Mouse (Mus musculus) heart, embryonic 15.5 days (tissue): ENCODE measurements at regions not wholly inside any gene's neighbourhood (a gene's known extent, or its start where the extent isn't known, plus 50 kb on each side); places are given as distances from the start of the nearest gene placed in this dataset.

ENCODE experiments used
- ATAC-seq: fragments of 200-750 bp; cut with Nextera tagmentation; replicated peaks from 2 replicates; pipeline ENCODE4 v1.8.0; 2017; ENCODE audit warnings: low read depth, moderate TSS enrichment; ENCODE audit not compliant: insufficient number of reproducible peaks, insufficient read depth, low FRiP score
- H3K27ac ChIP-seq: fragments of 300-500 bp; sonication (generic); 2 replicates; pipeline ENCODE4 v1.5.1; 2015; ENCODE audit warnings: mild to moderate bottlenecking, inconsistent platforms
- H3K27me3 ChIP-seq: fragments of 300-500 bp; sonication (generic); 2 replicates; pipeline ENCODE4 v1.6.1; 2015; ENCODE audit warnings: inconsistent platforms
- H3K36me3 ChIP-seq: fragments of 300-500 bp; sonication (generic); 2 replicates; pipeline ENCODE4 v1.6.1; 2015; ENCODE audit warnings: mild to moderate bottlenecking, inconsistent platforms
- H3K4me1 ChIP-seq: fragments of 300-500 bp; sonication (generic); replicated peaks from 2 replicates; pipeline ENCODE4 v1.6.1; 2015; ENCODE audit warnings: inconsistent platforms
- H3K4me2 ChIP-seq: fragments of 300-500 bp; sonication (generic); 2 replicates; pipeline ENCODE4 v1.6.1; 2015; ENCODE audit warnings: inconsistent platforms, mild to moderate bottlenecking, moderate library complexity
- H3K4me3 ChIP-seq: fragments of 300-500 bp; sonication (generic); 2 replicates; pipeline ENCODE4 v1.5.1; 2015; ENCODE audit warnings: mild to moderate bottlenecking, inconsistent platforms
- H3K9ac ChIP-seq: fragments of 300-500 bp; sonication (generic); 2 replicates; pipeline ENCODE4 v1.6.1; 2015; ENCODE audit warnings: mild to moderate bottlenecking, inconsistent platforms
- H3K9me3 ChIP-seq: fragments of 300-500 bp; sonication (generic); replicated peaks from 2 replicates; pipeline ENCODE4 v1.6.1; 2016; ENCODE audit warnings: inconsistent platforms
- WGBS: fragments of 180-500 bp; shearing (Covaris S2); methylation state at CpG from one replicate; pipeline ENCODE4 v1.1.7; 2015; ENCODE audit warnings: mixed read lengths; 5-methylcytosine and 5-hydroxymethylcytosine counted together

DNA sequence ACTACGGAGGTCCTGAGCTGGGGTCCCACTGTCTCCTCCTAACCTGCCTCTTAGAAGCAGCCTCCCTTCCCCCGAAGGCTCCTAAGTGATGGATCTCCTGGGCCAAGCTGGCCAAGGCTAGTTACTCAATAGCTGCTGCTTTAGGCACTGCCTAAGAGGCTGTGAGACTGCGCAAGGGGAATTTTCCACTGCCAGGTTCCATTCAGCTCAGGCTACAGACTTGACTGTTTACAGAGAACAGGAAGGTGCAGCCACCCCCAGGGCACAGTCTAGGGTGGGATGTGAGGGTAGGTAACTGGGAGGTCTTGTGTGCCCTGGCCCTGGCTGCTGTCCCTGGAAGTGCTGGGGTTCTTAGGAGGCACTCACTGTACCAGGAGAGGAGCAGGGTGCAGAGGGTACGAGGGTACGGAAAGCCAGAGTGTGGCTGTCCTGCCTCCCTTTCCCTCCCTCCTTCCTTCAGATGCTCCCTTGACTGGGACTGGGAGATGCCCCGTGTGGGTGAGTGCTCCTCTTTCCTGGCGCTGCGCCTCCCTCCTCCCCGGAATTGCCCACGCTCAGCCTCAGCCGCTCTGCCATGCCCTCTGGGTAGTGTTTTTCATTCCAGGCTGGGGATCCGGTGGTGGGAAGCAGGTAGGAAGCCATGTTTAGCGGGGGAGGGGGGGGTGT is 616.4 kb upstream of the Adam5 start:
- H3K9ac ChIP-seq, result no peak overlapping the region
- H3K4me3 ChIP-seq, result no peak overlapping the region

DNA sequence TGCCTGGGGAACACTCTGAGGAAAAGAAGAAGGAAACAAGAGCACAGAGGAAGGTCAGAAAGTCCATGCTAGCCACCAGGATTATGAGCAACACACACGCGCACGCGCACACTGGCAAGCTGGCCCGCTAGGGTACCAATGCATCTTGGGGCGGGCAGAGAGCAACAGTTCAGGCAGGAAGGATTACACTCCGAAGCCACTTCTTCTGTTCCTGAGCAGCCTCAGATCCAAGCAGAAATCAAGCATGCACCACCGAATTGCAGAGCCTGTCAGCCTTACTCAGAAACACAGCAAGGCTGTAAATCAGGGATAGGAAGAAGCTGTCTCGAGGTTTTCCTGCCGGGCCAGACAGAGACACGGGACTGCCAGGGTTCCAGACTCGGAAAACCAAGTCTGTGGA is 615.8 kb upstream of the Adam5 start:
- 50% methylated on average over 12 of the region's 12 CpGs for WGBS
- H3K27ac ChIP-seq, result no peak overlapping the region; the same call in 1 of the 2 replicates

More for the DNA sequence above, 616.4 kb upstream of the Adam5 start:
- Histone ChIP-seq H3K9me3 (no peaks in the 10 kb centered on the region), H3K4me2 (peak overlapping the region; percentile 41), H3K4me1 (peaks cover 10% of the 10 kb centered on the region), H3K36me3 (no peaks in the 10 kb centered on the region), H3K27me3 (no peaks in the 10 kb centered on the region), H3K27ac (no peak overlapping the region; the same call in 1 of the 2 replicates)
- WGBS, result 27% methylated on average over 9 of the region's 13 CpGs
- peak; percentile 58; the same call in 1 of the 2 replicates for ATAC-seq

DNA sequence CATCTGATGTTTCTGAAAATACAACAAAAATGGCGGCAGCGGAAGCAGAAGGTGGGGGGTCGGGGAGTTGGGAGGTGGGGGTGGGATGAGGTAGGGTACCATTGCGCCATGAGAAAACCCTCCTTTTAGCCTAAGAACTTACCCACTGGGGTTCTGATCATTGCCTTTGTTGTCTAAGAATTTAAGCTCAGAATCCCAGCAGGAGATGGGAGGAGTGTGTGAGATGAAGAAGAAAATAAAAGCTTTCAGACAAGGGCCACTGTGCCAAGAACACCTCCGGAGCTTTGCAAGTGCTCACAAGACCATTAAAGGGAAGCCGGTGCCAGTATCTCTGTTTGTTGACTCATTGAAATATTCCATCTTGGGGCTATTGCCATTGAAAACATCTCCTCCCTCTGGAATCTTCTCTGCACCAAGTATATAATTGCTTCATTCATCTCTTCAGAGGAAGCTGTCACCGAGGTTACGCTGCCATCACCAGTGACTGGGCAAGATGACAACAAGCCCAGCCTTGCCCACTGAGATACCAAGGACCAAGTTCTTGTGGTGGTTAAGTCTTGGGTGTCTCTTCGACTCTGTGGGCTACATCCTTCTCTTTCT is 614.0 kb upstream of the Adam5 start:
- Histone ChIP-seq H3K4me1 (peaks cover 10% of the 10 kb centered on the region), H3K4me3 (no peak overlapping the region), H3K9me3 (no peaks in the 10 kb centered on the region), H3K9ac (no peak overlapping the region), H3K36me3 (no peaks in the 10 kb centered on the region), H3K4me2 (no peak overlapping the region), H3K27me3 (no peaks in the 10 kb centered on the region), H3K27ac (no peak overlapping the region)
- 77% methylated on average over 9 of the region's 9 CpGs for WGBS
- ATAC-seq, result no peak

More for the DNA sequence above, 615.8 kb upstream of the Adam5 start:
- Histone ChIP-seq H3K27me3 (no peaks in the 10 kb centered on the region), H3K4me2 (0 out of 2 replicates have a peak overlapping the region, but pooled peaks have one; percentile 41), H3K9me3 (no peaks in the 10 kb centered on the region), H3K4me1 (peaks cover 10% of the 10 kb centered on the region), H3K36me3 (no peaks in the 10 kb centered on the region), H3K4me3 (no peak overlapping the region), H3K9ac (no peak overlapping the region)
- ATAC-seq, result no peak

DNA sequence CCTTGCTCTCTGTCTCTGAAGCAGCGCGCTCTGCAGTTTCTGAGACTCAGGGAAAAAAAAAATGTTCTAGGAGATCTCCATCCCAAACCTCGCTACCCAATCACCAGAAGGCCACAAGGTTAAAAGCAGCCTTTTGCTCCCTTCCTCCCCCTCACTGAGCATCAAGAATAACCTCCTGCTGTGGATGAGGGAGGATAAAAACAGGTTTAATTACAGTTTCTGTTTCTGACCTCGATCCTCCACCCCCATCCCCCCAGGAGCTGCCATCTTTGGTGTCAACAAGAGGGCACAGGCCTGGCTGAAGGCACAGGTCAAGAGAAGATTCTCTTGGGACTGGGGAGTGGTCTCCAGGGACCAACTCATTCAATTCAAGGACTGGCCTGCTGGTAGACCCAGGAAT is 613.0 kb upstream of the Adam5 start:
- Histone ChIP-seq H3K9me3 (no peaks in the 10 kb centered on the region), H3K27ac (no peak overlapping the region), H3K4me3 (no peak overlapping the region), H3K4me2 (no peak overlapping the region), H3K4me1 (peaks cover 10% of the 10 kb centered on the region), H3K27me3 (no peaks in the 10 kb centered on the region), H3K36me3 (no peaks in the 10 kb centered on the region), H3K9ac (no peak overlapping the region)
- ATAC-seq, result no peak
- 49% methylated on average over 4 of the region's 4 CpGs for WGBS

DNA sequence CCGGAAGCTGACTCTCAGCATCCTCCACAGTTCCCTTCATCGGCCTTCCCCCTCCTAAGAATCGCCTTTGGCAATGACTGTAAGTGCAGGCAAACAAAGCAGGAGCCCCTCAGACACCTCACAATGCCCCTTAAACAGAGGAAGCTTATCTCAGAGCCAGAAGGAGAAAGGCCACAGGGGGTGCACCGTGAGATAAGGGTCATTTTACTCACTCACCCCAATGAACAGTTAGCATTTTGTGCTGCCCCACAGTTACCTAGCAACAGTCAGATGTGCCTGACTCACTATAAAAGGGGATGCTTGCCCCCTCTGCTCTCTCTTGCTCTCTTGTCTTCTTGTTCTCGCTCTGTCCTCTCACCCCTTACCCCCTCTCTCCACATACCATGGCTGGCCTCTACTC is 606.4 kb upstream of the Adam5 start:
- H3K4me1 ChIP-seq, result no peaks in the 10 kb centered on the region
- 29% methylated on average over 5 of the region's 5 CpGs for WGBS
- no peaks in the 10 kb centered on the region for H3K36me3 ChIP-seq
- H3K4me3 ChIP-seq, result no peak overlapping the region
- H3K27ac ChIP-seq, result no peak overlapping the region
- H3K9me3 ChIP-seq, result no peaks in the 10 kb centered on the region
- H3K27me3 ChIP-seq, result no peaks in the 10 kb centered on the region
- no peak overlapping the region for H3K4me2 ChIP-seq
- ATAC-seq, result no peak
- no peak overlapping the region for H3K9ac ChIP-seq

DNA sequence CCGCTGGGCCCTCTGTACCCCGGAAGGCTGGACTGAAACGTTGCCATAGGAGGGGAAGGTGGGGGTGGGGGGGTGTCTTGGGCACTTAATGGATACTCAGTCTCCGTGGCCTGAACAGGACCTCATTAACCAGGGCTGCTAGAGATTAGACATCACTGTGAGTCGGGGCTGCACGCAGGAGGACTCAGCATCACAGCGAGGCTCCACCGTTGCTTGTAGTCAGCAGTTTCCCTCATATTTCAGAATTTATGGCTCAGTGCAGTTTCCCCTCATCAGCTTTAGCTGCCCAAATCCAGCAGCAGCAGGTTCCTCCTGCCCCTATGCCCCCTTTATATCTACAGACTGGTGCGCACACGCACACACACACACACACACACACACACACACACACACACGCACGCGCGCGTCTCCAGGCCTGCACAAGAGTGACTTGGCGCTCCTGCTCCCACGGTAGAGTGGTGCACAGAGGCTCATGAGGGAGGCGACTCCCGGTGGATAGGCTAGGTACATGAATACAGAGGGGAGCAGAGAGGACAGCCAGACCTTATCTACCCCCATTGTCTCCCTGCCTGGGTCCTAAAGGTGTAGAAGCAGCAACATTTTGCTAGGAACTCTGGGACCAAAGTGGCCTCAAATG is 605.8 kb upstream of the Adam5 start:
- 57% methylated on average over 19 of the region's 19 CpGs for WGBS
- H3K4me2 ChIP-seq, result no peak overlapping the region
- no peak overlapping the region for H3K27ac ChIP-seq
- H3K36me3 ChIP-seq, result no peaks in the 10 kb centered on the region
- H3K27me3 ChIP-seq, result no peaks in the 10 kb centered on the region
- no peaks in the 10 kb centered on the region for H3K4me1 ChIP-seq
- H3K4me3 ChIP-seq, result no peak overlapping the region
- no peaks in the 10 kb centered on the region for H3K9me3 ChIP-seq
- no peak overlapping the region for H3K9ac ChIP-seq
- no peak for ATAC-seq

DNA sequence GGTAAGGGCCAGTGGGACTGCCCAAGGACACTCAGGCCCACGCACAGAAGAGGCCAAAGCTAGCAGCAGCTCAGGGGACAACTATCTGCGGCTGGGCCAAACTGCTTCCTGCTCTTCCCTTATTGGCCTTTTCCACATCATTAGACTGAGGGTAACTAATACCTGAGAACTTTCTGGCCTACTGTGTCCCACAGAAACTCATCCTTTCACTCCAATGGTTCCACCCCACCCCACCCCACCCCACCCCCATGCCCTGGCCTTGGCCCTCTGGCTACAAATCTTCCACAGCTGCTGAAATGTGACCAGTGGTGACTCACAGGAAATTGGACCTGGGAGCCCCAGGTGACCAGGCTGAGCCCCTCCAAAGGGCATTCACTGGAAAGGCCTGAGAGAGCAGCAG is 604.6 kb upstream of the Adam5 start:
- no peak for ATAC-seq
- 70% methylated on average over 2 of the region's 2 CpGs for WGBS
- no peak overlapping the region for H3K27ac ChIP-seq
- no peak overlapping the region for H3K4me3 ChIP-seq
- H3K36me3 ChIP-seq, result no peaks in the 10 kb centered on the region
- H3K27me3 ChIP-seq, result no peaks in the 10 kb centered on the region
- no peaks in the 10 kb centered on the region for H3K9me3 ChIP-seq
- no peak overlapping the region for H3K9ac ChIP-seq
- no peaks in the 10 kb centered on the region for H3K4me1 ChIP-seq
- no peak overlapping the region for H3K4me2 ChIP-seq

DNA sequence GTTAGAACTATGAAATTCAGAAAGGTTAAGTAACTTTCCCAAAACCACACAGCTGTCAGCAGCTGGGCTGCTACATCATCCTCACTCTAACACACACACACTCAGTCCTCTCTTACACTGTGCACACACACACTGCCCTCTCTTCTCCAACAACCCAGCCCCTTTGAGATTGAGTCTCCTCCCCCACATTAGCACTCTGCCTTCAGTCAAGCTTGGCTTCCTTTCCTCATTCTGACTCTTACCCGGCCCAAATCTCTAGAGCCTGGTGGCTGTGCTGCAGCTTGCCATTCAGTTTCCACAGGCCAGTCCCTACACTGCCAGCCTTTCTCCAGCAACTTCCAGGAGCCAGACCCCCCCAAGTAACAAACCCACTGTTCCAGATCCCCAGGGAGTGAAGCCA is 602.0 kb upstream of the Adam5 start:
- no peaks in the 10 kb centered on the region for H3K27me3 ChIP-seq
- no peak for ATAC-seq
- no peaks in the 10 kb centered on the region for H3K4me1 ChIP-seq
- H3K9ac ChIP-seq, result no peak overlapping the region
- no peak overlapping the region for H3K27ac ChIP-seq
- no peaks in the 10 kb centered on the region for H3K9me3 ChIP-seq
- no peak overlapping the region for H3K4me3 ChIP-seq
- 43% methylated on average over 1 of the region's 1 CpGs for WGBS
- H3K4me2 ChIP-seq, result no peak overlapping the region
- H3K36me3 ChIP-seq, result no peaks in the 10 kb centered on the region

DNA sequence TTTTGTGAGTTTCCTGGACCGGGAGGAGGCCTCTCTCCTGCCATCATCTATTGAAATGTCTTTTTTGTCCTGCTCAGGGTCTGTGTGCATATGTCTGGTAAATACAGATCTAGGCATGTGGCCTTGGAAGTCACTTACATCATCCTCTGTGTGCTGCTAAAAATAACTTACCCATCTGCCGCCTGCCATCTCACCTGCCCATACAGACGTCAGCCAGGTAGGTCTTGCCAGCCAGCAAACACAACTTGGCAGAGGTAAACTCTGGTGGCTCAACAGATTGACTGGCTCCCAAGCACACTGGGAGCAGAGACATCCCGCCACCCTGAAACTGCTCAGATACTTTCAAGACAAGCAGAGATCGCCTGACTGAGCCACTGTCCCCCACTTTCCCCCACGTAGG is 597.3 kb upstream of the Adam5 start:
- no peaks in the 10 kb centered on the region for H3K9me3 ChIP-seq
- ATAC-seq, result no peak
- H3K9ac ChIP-seq, result no peak overlapping the region
- no peaks in the 10 kb centered on the region for H3K36me3 ChIP-seq
- no peaks in the 10 kb centered on the region for H3K27me3 ChIP-seq
- no peak overlapping the region for H3K27ac ChIP-seq
- no peak overlapping the region for H3K4me3 ChIP-seq
- 76% methylated on average over 6 of the region's 6 CpGs for WGBS
- H3K4me2 ChIP-seq, result no peak overlapping the region
- H3K4me1 ChIP-seq, result no peaks in the 10 kb centered on the region

DNA sequence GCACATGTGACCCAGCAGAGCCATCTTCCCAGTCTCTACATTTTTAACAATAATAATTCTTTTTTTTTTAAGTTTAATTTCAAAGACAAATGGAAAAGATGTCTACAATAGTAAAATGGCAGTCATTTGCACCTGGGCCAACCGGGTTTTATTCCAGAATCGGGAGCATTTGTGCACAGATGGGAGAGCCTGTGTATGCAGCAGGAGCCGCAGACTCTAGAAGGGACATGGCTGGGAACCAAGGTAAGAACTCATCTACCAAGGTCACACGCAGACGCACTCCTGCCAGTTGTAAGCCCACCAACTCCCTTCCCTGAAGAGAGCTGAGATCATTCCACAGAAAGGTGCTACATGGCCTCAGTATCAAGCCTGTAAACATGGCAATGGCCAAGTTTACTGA is 586.4 kb upstream of the Adam5 start:
- Histone ChIP-seq H3K4me3 (no peak overlapping the region), H3K27me3 (no peaks in the 10 kb centered on the region), H3K4me1 (no peaks in the 10 kb centered on the region), H3K4me2 (no peak overlapping the region), H3K27ac (no peak overlapping the region), H3K9me3 (no peaks in the 10 kb centered on the region), H3K9ac (no peak overlapping the region), H3K36me3 (no peaks in the 10 kb centered on the region)
- ATAC-seq, result no peak
- WGBS, result 91% methylated on average over 5 of the region's 5 CpGs

DNA sequence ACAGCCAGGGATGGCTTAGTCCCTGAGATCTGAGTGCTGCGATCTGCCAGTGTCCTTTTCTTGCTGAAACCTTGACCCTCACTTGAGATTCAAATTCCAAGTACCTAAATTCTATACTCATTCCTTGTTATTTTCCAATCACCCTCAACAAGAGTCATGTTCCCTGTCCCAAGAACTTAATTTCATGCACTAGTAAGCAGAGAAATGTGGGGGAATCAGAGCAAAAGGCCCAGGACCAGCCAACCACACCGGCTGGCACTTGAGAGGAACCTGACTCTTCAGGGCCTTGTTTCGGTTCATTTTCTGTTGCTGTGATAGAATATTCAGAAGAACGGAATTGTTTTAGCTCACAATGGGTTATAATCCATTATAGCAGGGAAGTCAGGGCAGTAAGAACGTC is 583.7 kb upstream of the Adam5 start:
- ATAC-seq, result no peak
- Histone ChIP-seq H3K27ac (no peak overlapping the region), H3K27me3 (no peaks in the 10 kb centered on the region), H3K9ac (no peak overlapping the region), H3K4me3 (no peak overlapping the region), H3K9me3 (no peaks in the 10 kb centered on the region), H3K36me3 (no peaks in the 10 kb centered on the region), H3K4me2 (no peak overlapping the region), H3K4me1 (no peaks in the 10 kb centered on the region)
- WGBS, result 86% methylated on average over 5 of the region's 5 CpGs

DNA sequence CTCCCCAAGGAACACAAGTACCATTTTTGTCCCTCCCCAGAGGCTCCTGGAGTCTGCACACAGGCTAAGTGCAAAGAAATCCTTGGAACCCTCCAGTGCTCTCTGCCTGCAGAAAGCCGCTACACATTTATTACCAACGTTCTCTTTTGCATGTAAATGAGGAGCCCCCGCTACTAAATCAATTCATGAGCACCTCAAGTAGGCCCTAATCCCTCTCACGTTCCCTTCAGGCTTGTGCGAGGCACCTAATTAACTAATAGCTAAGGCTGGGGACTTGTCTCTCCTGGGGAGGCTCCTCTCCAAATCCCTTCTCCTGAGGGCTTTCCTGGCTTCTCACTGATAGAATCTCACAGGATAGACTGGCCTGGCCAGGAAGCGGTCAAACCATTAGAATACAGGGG is 568.6 kb upstream of the Adam5 start:
- no peaks in the 10 kb centered on the region for H3K9me3 ChIP-seq
- H3K4me1 ChIP-seq, result peaks cover 11% of the 10 kb centered on the region
- H3K4me3 ChIP-seq, result no peak overlapping the region
- ATAC-seq, result no peak
- no peak overlapping the region for H3K4me2 ChIP-seq
- no peak overlapping the region for H3K27ac ChIP-seq
- H3K9ac ChIP-seq, result no peak overlapping the region
- H3K36me3 ChIP-seq, result no peaks in the 10 kb centered on the region
- WGBS, result 42% methylated on average over 6 of the region's 6 CpGs
- H3K27me3 ChIP-seq, result peaks cover 7% of the 10 kb centered on the region; the same call in 1 of the 2 replicates
